Mouse (Mus musculus) natural killer cell, adult 2 months (primary cell): Measurements from ENCODE around the gene Lbr.

Source experiments
- DNase-seq, 2 experiments: peaks; one replicate each; pipeline ENCODE4 v3.0.0; 2022; ENCODE audit warnings: low spot score in 2 of 2

Gene Lbr

GRCm38 (mm10) chr1:181771871-181772270 is 71.0 kb downstream of the Lbr start:
- DNase-seq: no peak

- DNase-seq: no peak
These were observed 73.5 kb downstream of the Lbr start for GRCm38 (mm10) chr1:181769392-181769791.
